Mouse (Mus musculus) midbrain, embryonic 15.5 days (tissue): ENCODE results near the gene Pdzd7. TPM values are rescaled to one million over a fixed set of nuclear protein-coding genes. Genes with fewer than 3 reads are reported as not detected.
"Not testable (repeated sequence)": the region's sequence is repeated elsewhere in the genome, so short reads cannot be mapped to it uniquely, and the experiment has no call there.

Experiments
- ATAC-seq: fragments of 200-750 bp; cut with Nextera tagmentation; replicated peaks from 2 replicates; pipeline ENCODE4 v1.8.0; 2017; ENCODE audit warnings: moderate TSS enrichment
- H3K27ac ChIP-seq: fragments of 300-500 bp; sonication (generic); 2 replicates; pipeline ENCODE4 v1.5.1; 2015; ENCODE audit warnings: mild to moderate bottlenecking, inconsistent platforms
- H3K27me3 ChIP-seq: fragments of 300-500 bp; sonication (generic); replicated peaks from 2 replicates; pipeline ENCODE4 v1.6.1; 2015; ENCODE audit warnings: inconsistent platforms
- H3K36me3 ChIP-seq: fragments of 300-500 bp; sonication (generic); replicated peaks from 2 replicates; pipeline ENCODE4 v1.6.1; 2015; ENCODE audit warnings: inconsistent platforms
- H3K4me1 ChIP-seq: fragments of 300-500 bp; sonication (generic); 2 replicates; pipeline ENCODE4 v1.6.1; 2015; ENCODE audit warnings: inconsistent platforms
- H3K4me2 ChIP-seq: fragments of 300-500 bp; sonication (generic); 2 replicates; pipeline ENCODE4 v1.6.1; 2015; ENCODE audit warnings: inconsistent platforms, mild to moderate bottlenecking, moderate library complexity
- H3K4me3 ChIP-seq: fragments of 300-500 bp; sonication (generic); 2 replicates; pipeline ENCODE4 v1.5.1; 2015; ENCODE audit warnings: mild to moderate bottlenecking, inconsistent platforms
- H3K9ac ChIP-seq: fragments of 300-500 bp; sonication (generic); 2 replicates; pipeline ENCODE4 v1.6.1; 2015; ENCODE audit warnings: mild to moderate bottlenecking, inconsistent platforms
- H3K9me3 ChIP-seq: fragments of 300-500 bp; sonication (generic); 2 replicates; pipeline ENCODE4 v1.6.1; 2016; ENCODE audit warnings: inconsistent platforms
- WGBS: fragments of 180-500 bp; shearing (Covaris S2); methylation state at CpG from one replicate; pipeline ENCODE4 v1.1.7; 2015; ENCODE audit warnings: mixed read lengths; 5-methylcytosine and 5-hydroxymethylcytosine counted together
- polyA plus RNA-seq: library from polyadenylated mRNA; unstranded; fragments of >200 nt; fragmentation: Nextera tagmentation; extraction: Ambion mirVana; gene quantifications from 2 replicates; pipeline ENCODE4 v1.2.1, GENCODE M21; 2015

Gene Pdzd7
- polyA plus RNA-seq, 1 experiment from 2014 or later, result 4.1 TPM

DNA sequence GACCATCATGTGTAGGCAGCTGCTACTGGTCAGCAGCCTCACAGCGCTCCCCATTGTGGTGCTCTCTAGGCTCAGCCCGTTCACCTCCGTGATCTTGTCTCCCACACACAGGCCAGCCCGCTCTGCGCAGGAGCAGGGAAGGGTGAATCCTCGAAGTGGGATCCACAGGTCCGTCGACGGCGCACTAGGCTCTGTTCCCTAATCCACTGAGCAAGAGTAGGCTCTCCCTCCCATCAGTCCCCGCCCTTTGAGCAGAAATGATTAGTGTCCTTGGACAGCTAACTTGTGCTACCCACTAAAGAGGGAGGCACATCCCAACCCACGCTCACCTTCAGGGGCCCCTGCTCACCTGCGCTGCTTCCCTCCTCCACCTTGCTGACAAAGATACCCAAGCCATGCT is 5.3 kb downstream of the Pdzd7 start:
- Histone ChIP-seq H3K36me3 (no peaks in the 10 kb centered on the region), H3K4me2 (no peak overlapping the region), H3K9ac (no peak overlapping the region), H3K27me3 (no peaks in the 10 kb centered on the region), H3K9me3 (no peaks in the 10 kb centered on the region), H3K27ac (no peak overlapping the region), H3K4me1 (no peaks in the 10 kb centered on the region), H3K4me3 (no peak overlapping the region)
- 64% methylated on average over 13 of the region's 13 CpGs for WGBS
- no peak for ATAC-seq

DNA sequence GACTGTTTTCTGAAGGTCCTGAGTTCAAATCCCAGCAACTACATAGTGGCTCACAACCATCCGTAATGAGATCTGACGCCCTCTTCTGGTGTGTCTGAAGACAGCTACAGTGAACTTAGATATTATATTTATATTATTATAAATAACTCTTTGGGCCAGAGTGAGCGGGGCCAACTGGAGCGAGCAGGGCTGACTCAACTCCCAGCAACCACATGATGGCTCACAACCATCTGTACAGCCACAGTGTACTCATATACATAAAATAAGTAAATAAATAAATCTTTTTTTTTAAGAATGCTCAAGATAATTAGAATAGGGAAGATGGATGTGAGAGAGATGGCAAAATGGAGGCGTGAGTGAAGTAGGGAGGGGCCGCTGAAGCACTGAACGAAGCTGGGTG is 7.3 kb downstream of the Pdzd7 start:
- H3K4me2 ChIP-seq, H3K4me3 ChIP-seq, ATAC-seq, H3K27me3 ChIP-seq, H3K4me1 ChIP-seq, H3K27ac ChIP-seq, H3K36me3 ChIP-seq, H3K9ac ChIP-seq, H3K9me3 ChIP-seq: not testable (repeated sequence)
- WGBS, result 91% methylated on average over 7 of the region's 7 CpGs

DNA sequence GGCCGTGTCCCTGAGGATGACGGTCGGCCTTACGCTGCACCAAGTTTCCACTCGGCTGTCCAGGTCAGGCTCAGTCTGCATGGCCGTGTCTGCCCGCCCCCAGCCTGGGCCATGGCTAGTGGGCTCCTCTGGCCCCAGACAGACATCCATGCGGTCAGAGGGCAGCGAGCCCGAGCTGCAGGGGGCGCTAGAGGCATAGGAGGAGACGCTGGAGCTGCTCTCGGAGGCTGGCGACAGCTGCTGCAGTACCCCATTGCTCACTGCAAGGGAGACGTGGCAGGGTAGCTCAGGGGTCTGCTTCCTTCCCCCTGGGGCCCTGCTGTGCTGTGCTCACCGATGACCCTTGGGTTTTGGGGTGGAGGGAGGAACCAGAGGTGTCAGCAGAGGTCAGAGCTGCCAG is 8.7 kb downstream of the Pdzd7 start:
- WGBS, result 30% methylated on average over 16 of the region's 16 CpGs
- Histone ChIP-seq H3K27me3 (no peaks in the 10 kb centered on the region), H3K36me3 (no peaks in the 10 kb centered on the region), H3K4me3 (no peak overlapping the region), H3K4me1 (no peaks in the 10 kb centered on the region; the same call in 1 of the 2 replicates), H3K9me3 (no peaks in the 10 kb centered on the region), H3K27ac (no peak overlapping the region), H3K4me2 (no peak overlapping the region), H3K9ac (no peak overlapping the region)
- no peak for ATAC-seq

DNA sequence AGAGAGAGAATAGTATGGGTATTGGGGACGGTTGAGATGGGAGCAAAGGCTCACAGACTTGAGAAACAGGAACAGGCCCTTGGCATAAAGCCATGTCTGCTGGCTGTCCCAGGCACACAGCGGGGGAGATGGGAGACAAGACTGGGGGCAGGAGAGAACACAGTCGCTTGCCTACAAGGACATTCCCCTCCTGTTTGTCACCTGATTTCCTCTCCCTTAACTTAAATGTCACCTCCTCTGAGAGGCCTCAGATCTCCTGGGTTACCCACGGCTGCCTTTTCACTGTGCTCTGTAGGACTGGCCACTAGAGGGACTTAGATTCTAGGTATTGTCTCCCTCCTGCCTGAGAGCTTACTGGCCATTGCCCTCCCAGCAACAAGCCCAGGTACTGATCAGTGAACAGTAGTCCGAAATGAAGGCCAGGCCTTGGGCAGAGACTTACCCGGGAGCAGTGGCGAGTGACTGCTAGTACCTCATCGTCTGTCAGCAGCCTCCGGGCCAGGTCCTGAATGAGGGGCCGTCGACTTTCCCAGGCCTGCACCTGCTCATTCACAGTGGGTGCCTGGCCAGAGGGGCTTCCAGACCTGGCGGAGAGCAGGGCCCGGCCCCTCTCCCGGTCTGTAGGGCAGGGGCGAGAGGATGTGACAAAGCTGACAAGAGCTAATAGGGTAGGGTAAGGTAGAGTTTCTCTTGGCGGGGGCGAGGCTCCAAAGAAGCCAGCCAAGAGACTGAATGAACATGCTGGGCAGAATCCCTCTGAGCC is 12.8 kb downstream of the Pdzd7 start:
- peaks cover 7% of the 10 kb centered on the region for H3K4me1 ChIP-seq
- no peaks in the 10 kb centered on the region for H3K27me3 ChIP-seq
- no peak overlapping the region for H3K27ac ChIP-seq
- H3K4me3 ChIP-seq, result no peak overlapping the region
- no peak for ATAC-seq
- 52% methylated on average over 17 of the region's 17 CpGs for WGBS
- H3K36me3 ChIP-seq, result no peaks in the 10 kb centered on the region
- no peak overlapping the region for H3K4me2 ChIP-seq
- no peak overlapping the region for H3K9ac ChIP-seq
- H3K9me3 ChIP-seq, result no peaks in the 10 kb centered on the region

DNA sequence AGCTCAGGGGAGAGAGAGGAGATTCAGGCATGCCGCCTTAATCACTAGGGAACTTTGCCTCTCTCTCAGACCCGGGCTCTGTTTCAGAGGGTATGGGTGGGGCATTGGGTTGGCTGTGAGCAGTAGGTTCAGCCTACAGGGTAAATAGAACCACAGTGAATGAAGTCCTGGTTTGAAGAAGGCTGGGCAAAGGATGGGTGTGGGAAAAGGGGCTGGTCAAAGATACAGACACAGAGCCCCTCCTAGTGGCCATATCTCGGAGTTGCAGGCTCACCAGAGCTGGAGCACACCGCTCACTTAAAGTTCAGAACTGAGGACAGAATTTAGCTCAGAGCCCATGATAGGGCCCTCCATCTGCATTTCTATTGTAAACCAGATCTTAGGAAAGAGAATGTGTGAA is 13.7 kb downstream of the Pdzd7 start:
- peaks cover 7% of the 10 kb centered on the region for H3K4me1 ChIP-seq
- H3K4me3 ChIP-seq, result no peak overlapping the region
- H3K36me3 ChIP-seq, result no peaks in the 10 kb centered on the region
- no peak overlapping the region for H3K4me2 ChIP-seq
- no peaks in the 10 kb centered on the region for H3K27me3 ChIP-seq
- no peaks in the 10 kb centered on the region for H3K9me3 ChIP-seq
- no peak overlapping the region for H3K27ac ChIP-seq
- 15% methylated on average over 4 of the region's 4 CpGs for WGBS
- ATAC-seq, result 0 out of 2 replicates have a peak, but pooled peaks have one; percentile 18
- no peak overlapping the region for H3K9ac ChIP-seq

DNA sequence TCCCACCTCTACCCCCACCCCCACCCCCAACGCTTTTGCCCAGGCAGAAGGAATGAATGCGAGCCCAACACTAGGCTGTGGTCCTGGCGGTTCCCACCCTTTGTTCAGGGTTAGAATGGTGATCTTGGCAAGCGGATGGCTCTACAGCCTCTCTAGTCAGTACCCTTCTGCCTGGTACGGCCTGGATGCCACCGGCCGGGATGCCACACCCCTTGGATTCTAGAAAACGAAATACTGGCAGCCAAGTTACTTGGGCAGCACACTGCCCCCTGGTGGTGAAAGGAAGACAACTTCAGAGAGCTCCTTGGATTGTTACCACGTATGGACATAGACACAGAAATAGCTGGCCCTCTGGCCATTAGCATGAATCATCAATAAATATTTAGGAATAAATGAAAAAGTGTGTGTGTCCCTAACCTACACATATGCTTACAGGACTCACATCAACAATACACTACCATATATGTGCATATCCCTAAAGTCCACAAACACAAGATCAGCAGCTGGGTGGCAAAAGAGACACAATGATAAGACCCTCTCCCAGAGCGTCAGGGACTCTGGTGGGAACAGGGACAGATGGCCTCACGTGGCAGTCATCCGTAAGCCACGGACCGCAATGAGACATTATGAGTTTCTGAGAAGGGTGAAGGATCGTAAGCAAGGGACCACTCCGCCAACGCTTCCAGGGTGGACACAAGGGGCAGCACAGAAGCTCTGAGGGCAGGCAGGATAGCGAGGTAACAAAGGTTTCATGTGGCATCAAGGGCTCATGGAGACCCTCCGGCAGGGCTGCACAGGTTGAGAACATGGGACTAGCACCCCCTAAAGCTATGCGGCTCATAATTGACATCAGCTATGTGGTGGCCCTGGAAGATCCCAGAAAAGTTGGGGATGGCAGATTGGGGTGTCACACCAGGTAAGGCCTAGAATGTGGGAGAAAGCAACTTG is 14.5 kb downstream of the Pdzd7 start:
- Histone ChIP-seq H3K4me2 (peak overlapping the region; percentile 41), H3K27ac (no peak overlapping the region), H3K27me3 (no peaks in the 10 kb centered on the region), H3K4me1 (peaks cover 7% of the 10 kb centered on the region), H3K9me3 (no peaks in the 10 kb centered on the region), H3K4me3 (no peak overlapping the region), H3K9ac (no peak overlapping the region), H3K36me3 (peaks cover 1% of the 10 kb centered on the region; the same call in 1 of the 2 replicates)
- no peak; the same call in 1 of the 2 replicates for ATAC-seq
- 40% methylated on average over 20 of the region's 20 CpGs for WGBS

DNA sequence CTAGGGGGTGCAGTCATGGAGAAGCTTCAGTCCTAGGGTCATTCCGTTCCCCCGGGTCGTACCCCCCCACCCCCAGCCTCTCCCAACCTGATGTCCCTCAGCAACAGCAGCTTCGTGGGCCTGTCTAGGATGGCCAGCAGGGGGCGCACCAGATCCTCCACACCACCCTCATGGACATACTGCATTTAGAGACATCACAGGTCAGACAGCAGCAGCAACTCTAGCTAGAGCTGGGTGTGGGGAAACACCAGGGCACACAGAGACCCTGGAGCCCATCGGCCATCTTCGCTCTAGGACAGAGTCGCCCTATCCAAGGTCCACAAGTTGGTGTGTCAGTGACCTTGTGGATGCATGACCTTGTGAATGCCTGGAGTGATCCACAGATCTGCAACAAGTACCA is 15.4 kb downstream of the Pdzd7 start:
- ATAC-seq, result no peak
- 37% methylated on average over 8 of the region's 8 CpGs for WGBS
- Histone ChIP-seq H3K9me3 (no peaks in the 10 kb centered on the region), H3K4me1 (peaks cover 7% of the 10 kb centered on the region), H3K27me3 (no peaks in the 10 kb centered on the region), H3K4me2 (no peak overlapping the region), H3K4me3 (no peak overlapping the region), H3K36me3 (peaks cover 6% of the 10 kb centered on the region; the same call in 1 of the 2 replicates), H3K9ac (no peak overlapping the region), H3K27ac (no peak overlapping the region)

DNA sequence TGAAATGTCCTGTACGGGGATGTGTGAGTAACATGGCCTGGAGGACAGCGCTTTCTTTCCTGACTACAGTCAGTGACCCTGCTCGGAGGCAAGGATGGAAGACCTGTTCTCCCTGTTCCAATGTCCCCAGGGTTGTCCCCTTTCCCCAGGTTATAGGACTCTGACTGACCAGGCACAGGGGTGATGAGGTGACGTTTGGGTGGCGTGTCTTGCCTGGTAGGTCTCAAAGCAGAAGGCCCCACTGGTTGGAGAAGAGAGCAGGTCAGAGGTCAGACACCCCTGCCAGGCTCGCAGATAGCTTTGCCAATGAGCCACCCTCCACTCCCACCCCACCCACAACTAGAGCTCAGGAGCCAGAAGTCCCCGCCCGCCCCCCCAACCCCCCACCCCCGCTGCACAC is 15.9 kb downstream of the Pdzd7 start:
- Histone ChIP-seq H3K4me1 (peaks cover 7% of the 10 kb centered on the region), H3K9me3 (no peaks in the 10 kb centered on the region), H3K27ac (no peak overlapping the region), H3K36me3 (peaks cover 6% of the 10 kb centered on the region; the same call in 1 of the 2 replicates), H3K27me3 (no peaks in the 10 kb centered on the region), H3K4me2 (no peak overlapping the region), H3K9ac (no peak overlapping the region), H3K4me3 (no peak overlapping the region)
- 45% methylated on average over 9 of the region's 9 CpGs for WGBS
- ATAC-seq, result no peak

DNA sequence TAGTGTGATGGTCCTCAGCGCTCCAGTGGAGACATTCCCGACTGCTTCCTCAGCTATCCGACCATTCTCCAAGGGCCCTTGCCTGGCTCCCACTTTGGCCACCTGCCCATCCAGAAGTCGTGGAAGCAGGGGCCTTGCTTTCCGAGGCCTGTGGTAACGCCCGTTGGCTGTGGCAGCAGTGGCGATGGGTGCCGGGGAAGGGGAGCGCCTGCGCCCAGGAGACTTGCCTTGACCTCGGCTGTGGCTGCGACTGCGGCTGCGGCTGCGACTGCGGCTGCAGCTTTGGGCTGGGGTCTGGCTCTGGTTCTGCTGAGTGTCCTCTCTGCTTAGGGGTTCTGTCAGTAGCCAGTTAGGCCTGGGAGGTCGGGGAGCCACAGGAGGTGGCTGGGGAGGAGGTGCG is 16.8 kb downstream of the Pdzd7 start:
- Histone ChIP-seq H3K9me3 (no peaks in the 10 kb centered on the region), H3K27ac (no peak overlapping the region), H3K4me3 (no peak overlapping the region), H3K4me2 (no peak overlapping the region), H3K27me3 (no peaks in the 10 kb centered on the region), H3K9ac (no peak overlapping the region), H3K4me1 (peaks cover 7% of the 10 kb centered on the region), H3K36me3 (peaks cover 9% of the 10 kb centered on the region; the same call in 1 of the 2 replicates)
- 66% methylated on average over 19 of the region's 19 CpGs for WGBS
- no peak for ATAC-seq

DNA sequence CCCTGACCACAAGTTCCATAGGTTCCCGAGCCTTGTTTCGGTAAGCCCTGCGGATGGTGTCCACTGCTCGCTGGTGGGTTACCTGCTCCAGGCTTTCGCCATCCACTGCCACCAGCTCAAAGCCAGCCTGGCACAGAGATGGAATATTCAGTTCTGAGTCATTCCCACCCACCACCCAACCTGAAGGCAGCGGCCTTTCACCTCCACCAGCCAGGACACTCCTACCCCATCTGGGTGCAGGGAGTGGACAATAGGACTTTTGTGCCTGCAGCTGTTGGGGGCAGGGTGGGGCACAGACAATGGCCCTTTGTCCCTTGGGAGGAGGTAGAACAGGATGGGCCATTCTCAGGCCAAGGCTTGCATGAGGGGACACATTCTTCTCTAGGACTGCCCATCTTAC is 17.7 kb downstream of the Pdzd7 start:
- H3K9ac ChIP-seq, result no peak overlapping the region
- H3K4me1 ChIP-seq, result peaks cover 7% of the 10 kb centered on the region
- H3K4me3 ChIP-seq, result no peak overlapping the region
- no peak for ATAC-seq
- WGBS, result 81% methylated on average over 6 of the region's 6 CpGs
- H3K9me3 ChIP-seq, result no peaks in the 10 kb centered on the region
- H3K27me3 ChIP-seq, result no peaks in the 10 kb centered on the region
- no peak overlapping the region for H3K27ac ChIP-seq
- H3K36me3 ChIP-seq, result peaks cover 12% of the 10 kb centered on the region; the same call in 1 of the 2 replicates
- H3K4me2 ChIP-seq, result no peak overlapping the region

DNA sequence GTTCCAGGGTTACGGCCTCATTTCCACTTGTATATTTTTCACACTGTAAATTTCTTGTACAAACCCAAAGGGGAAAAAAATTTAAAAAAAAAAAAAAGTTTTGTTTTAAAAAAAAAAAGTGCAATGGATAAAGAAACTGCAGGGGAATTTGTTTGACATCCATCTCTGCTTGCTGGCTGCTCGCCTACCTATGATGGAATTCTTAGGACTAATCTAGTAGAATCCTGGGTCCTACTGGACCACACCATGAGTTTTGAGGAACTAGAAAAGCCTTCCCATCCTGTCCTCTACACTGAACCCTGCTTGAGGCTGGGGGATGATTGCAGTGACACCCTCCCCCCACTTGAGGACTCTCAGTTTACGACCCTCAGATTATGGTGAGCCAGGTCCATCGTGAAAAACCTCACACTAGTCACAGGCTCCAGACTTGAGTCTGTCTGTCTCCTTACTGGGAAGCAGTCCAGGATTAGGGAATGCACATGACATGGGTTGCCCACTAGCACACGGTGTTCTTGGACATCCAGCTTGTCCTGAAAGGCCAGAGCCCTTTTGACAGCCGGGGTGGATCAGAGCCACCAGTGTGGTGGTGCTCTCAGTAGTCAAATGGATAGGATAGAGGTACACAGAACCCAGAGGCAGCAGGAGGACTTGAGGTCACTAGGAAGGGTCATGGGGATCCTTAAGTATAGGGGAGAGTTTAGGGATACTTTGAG is 18.4 kb downstream of the Pdzd7 start:
- WGBS, result 88% methylated on average over 6 of the region's 6 CpGs
- Histone ChIP-seq H3K4me3 (no peak overlapping the region), H3K4me1 (peaks cover 10% of the 10 kb centered on the region), H3K9me3 (no peaks in the 10 kb centered on the region), H3K36me3 (peaks cover 12% of the 10 kb centered on the region; the same call in 1 of the 2 replicates), H3K9ac (no peak overlapping the region), H3K4me2 (no peak overlapping the region), H3K27me3 (no peaks in the 10 kb centered on the region), H3K27ac (no peak overlapping the region)
- ATAC-seq, result no peak
